Mouse (Mus musculus) hindbrain, embryonic 10.5 days (tissue): ENCODE measurements around the gene Tomm20. TPM values are rescaled to one million over a fixed set of nuclear protein-coding genes. Genes with fewer than 3 reads are reported as not detected.

Experiments
- DNase-seq: peaks from one replicate; pipeline ENCODE4 v3.0.0-alpha.2; 2017; ENCODE audit warnings: low spot score
- H3K27ac ChIP-seq: fragments of 300-500 bp; sonication (generic); 2 replicates; pipeline ENCODE4 v1.5.1; 2016; ENCODE audit warnings: mild to moderate bottlenecking, moderate library complexity
- H3K27me3 ChIP-seq: fragments of 300-500 bp; sonication (generic); 2 replicates; pipeline ENCODE4 v1.6.1; 2016; ENCODE audit warnings: mild to moderate bottlenecking; ENCODE audit not compliant: poor library complexity, insufficient read depth, severe bottlenecking
- H3K36me3 ChIP-seq: fragments of 300-500 bp; sonication (generic); 2 replicates; pipeline ENCODE4 v1.6.1; 2016; ENCODE audit warnings: mild to moderate bottlenecking, moderate library complexity
- H3K4me1 ChIP-seq: fragments of 300-500 bp; sonication (generic); replicated peaks from 2 replicates; pipeline ENCODE4 v1.6.1; 2016; ENCODE audit warnings: mild to moderate bottlenecking
- H3K4me3 ChIP-seq: fragments of 300-500 bp; sonication (generic); 2 replicates; pipeline ENCODE4 v1.5.1; 2016; ENCODE audit warnings: mild to moderate bottlenecking, moderate library complexity
- H3K9me3 ChIP-seq: fragments of 300-500 bp; sonication (generic); 2 replicates; pipeline ENCODE4 v1.6.1; 2016; ENCODE audit warnings: mild to moderate bottlenecking, moderate library complexity
- WGBS: fragments of 180-500 bp; shearing (Covaris S2); methylation state at CpG from one replicate; pipeline ENCODE4 v1.1.7; 2016; 5-methylcytosine and 5-hydroxymethylcytosine counted together
- polyA plus RNA-seq: library from polyadenylated mRNA; unstranded; fragments of >200 nt; fragmentation: Nextera tagmentation; extraction: Ambion mirVana; gene quantifications from 2 replicates; pipeline ENCODE4 v1.2.1, GENCODE M21; 2016

Tomm20 gene
- polyA plus RNA-seq, 1 experiment from 2014 or later: 250 TPM

- DNase-seq: no peak
- peaks cover 16% of the 10 kb centered on the region for H3K4me1 ChIP-seq
- H3K27ac ChIP-seq: no peak overlapping the region
- H3K4me3 ChIP-seq: no peak overlapping the region
- H3K27me3 ChIP-seq: peaks cover 21% of the 10 kb centered on the region
- no peaks in the 10 kb centered on the region for H3K9me3 ChIP-seq
- 74% methylated on average over 9 of the region's 9 CpGs for WGBS
- peaks cover 6% of the 10 kb centered on the region for H3K36me3 ChIP-seq
These were observed 28.1 kb upstream of the Tomm20 start for GRCm38 (mm10) chr8:126973686-126974265.

GRCm38 (mm10) chr8:126972649-126973048 is 27.0 kb upstream of the Tomm20 start:
- no peak overlapping the region for H3K4me3 ChIP-seq
- 75% methylated on average over 2 of the region's 2 CpGs for WGBS

GRCm38 (mm10) chr8:126972102-126972501 is 26.5 kb upstream of the Tomm20 start:
- WGBS: 92% methylated on average over 2 of the region's 2 CpGs
- DNase-seq: no peak

More at GRCm38 (mm10) chr8:126972649-126973048, 27.0 kb upstream of the Tomm20 start:
- Histone ChIP-seq H3K27ac (no peak overlapping the region), H3K9me3 (no peaks in the 10 kb centered on the region), H3K27me3 (peaks cover 13% of the 10 kb centered on the region), H3K4me1 (peaks cover 16% of the 10 kb centered on the region), H3K36me3 (peaks cover 17% of the 10 kb centered on the region)
- no peak for DNase-seq

GRCm38 (mm10) chr8:126971314-126971664 is 25.6 kb upstream of the Tomm20 start:
- Histone ChIP-seq H3K9me3 (no peaks in the 10 kb centered on the region), H3K27me3 (0 out of 2 replicates have a peak, but pooled peaks cover 2% of the 10 kb centered on the region), H3K27ac (peak overlapping the region; percentile 86), H3K4me3 (peak overlapping the region; percentile 91), H3K4me1 (peaks cover 16% of the 10 kb centered on the region), H3K36me3 (peaks cover 31% of the 10 kb centered on the region)
- WGBS: 15% methylated on average over 13 of the region's 13 CpGs
- no peak for DNase-seq

More at GRCm38 (mm10) chr8:126972102-126972501, 26.5 kb upstream of the Tomm20 start:
- Histone ChIP-seq H3K4me3 (no peak overlapping the region), H3K36me3 (peaks cover 23% of the 10 kb centered on the region), H3K27ac (no peak overlapping the region), H3K4me1 (peaks cover 16% of the 10 kb centered on the region), H3K9me3 (no peaks in the 10 kb centered on the region), H3K27me3 (peaks cover 8% of the 10 kb centered on the region; the same call in 1 of the 2 replicates)

GRCm38 (mm10) chr8:126970579-126971313 is 25.1 kb upstream of the Tomm20 start, which contains the start of gene Rbm34:
Gene Rbm34 (minus strand): TSS chr8:126971071.
- Histone ChIP-seq H3K4me1 (peaks cover 16% of the 10 kb centered on the region), H3K27me3 (no peaks in the 10 kb centered on the region), H3K36me3 (peaks cover 36% of the 10 kb centered on the region), H3K27ac (peak within 1 kb of the TSS; percentile 86), H3K9me3 (no peaks in the 10 kb centered on the region), H3K4me3 (peak within 1 kb of the TSS; percentile 91)
- WGBS: under 1% methylated on average over 50 of the region's 50 CpGs
- DNase-seq: peak; percentile 93

GRCm38 (mm10) chr8:126969546-126969945 is 23.9 kb upstream of the Tomm20 start:
- H3K4me1 ChIP-seq: peaks cover 16% of the 10 kb centered on the region
- H3K27me3 ChIP-seq: no peaks in the 10 kb centered on the region
- no peak overlapping the region for H3K27ac ChIP-seq
- no peak for DNase-seq
- no peak overlapping the region; the same call in 1 of the 2 replicates for H3K4me3 ChIP-seq
- peaks cover 48% of the 10 kb centered on the region for H3K36me3 ChIP-seq
- 93% methylated on average over 1 of the region's 1 CpGs for WGBS
- no peaks in the 10 kb centered on the region for H3K9me3 ChIP-seq

- Histone ChIP-seq H3K9me3 (no peaks in the 10 kb centered on the region), H3K27me3 (no peaks in the 10 kb centered on the region), H3K4me1 (peaks cover 16% of the 10 kb centered on the region), H3K27ac (no peak overlapping the region), H3K36me3 (peaks cover 62% of the 10 kb centered on the region), H3K4me3 (no peak overlapping the region)
- WGBS: 94% methylated on average over 6 of the region's 6 CpGs
- DNase-seq: no peak
These were observed 22.5 kb upstream of the Tomm20 start for GRCm38 (mm10) chr8:126968107-126968506.

GRCm38 (mm10) chr8:126965246-126965645 is 19.6 kb upstream of the Tomm20 start:
- WGBS: 88% methylated on average over 6 of the region's 6 CpGs
- Histone ChIP-seq H3K9me3 (no peaks in the 10 kb centered on the region), H3K4me1 (peaks cover 8% of the 10 kb centered on the region), H3K27me3 (no peaks in the 10 kb centered on the region), H3K27ac (no peak overlapping the region), H3K36me3 (peaks cover 91% of the 10 kb centered on the region), H3K4me3 (no peak overlapping the region)
- no peak for DNase-seq

- Histone ChIP-seq H3K27me3 (no peaks in the 10 kb centered on the region), H3K4me3 (no peak overlapping the region), H3K9me3 (no peaks in the 10 kb centered on the region), H3K27ac (no peak overlapping the region), H3K4me1 (no peaks in the 10 kb centered on the region), H3K36me3 (peaks cover 99% of the 10 kb centered on the region)
- no peak for DNase-seq
- 89% methylated on average over 1 of the region's 1 CpGs for WGBS
These were observed 17.2 kb upstream of the Tomm20 start for GRCm38 (mm10) chr8:126962871-126963270.

GRCm38 (mm10) chr8:126961516-126961915 is 15.9 kb upstream of the Tomm20 start:
- Histone ChIP-seq H3K36me3 (peaks cover 99% of the 10 kb centered on the region), H3K27ac (no peak overlapping the region), H3K4me3 (no peak overlapping the region), H3K27me3 (no peaks in the 10 kb centered on the region), H3K9me3 (no peaks in the 10 kb centered on the region), H3K4me1 (no peaks in the 10 kb centered on the region)
- no peak for DNase-seq
- 95% methylated on average over 3 of the region's 3 CpGs for WGBS

GRCm38 (mm10) chr8:126951900-126952636 is 6.4 kb upstream of the Tomm20 start:
- Histone ChIP-seq H3K9me3 (no peaks in the 10 kb centered on the region), H3K27me3 (no peaks in the 10 kb centered on the region), H3K36me3 (peaks cover 92% of the 10 kb centered on the region), H3K4me3 (no peak overlapping the region), H3K4me1 (no peaks in the 10 kb centered on the region), H3K27ac (no peak overlapping the region)
- WGBS: 91% methylated on average over 11 of the region's 11 CpGs
- no peak for DNase-seq

- no peak overlapping the region for H3K27ac ChIP-seq
- H3K4me1 ChIP-seq: peaks cover 10% of the 10 kb centered on the region
- H3K9me3 ChIP-seq: no peaks in the 10 kb centered on the region
- peaks cover 69% of the 10 kb centered on the region for H3K36me3 ChIP-seq
- no peaks in the 10 kb centered on the region for H3K27me3 ChIP-seq
- no peak for DNase-seq
- 79% methylated on average over 2 of the region's 2 CpGs for WGBS
- no peak overlapping the region for H3K4me3 ChIP-seq
These were observed 3.9 kb upstream of the Tomm20 start for GRCm38 (mm10) chr8:126949527-126949926.

GRCm38 (mm10) chr8:126946444-126946843 is 800 bp upstream of the Tomm20 start:
- Histone ChIP-seq H3K4me3 (peak overlapping the region; percentile 87; the same call in 1 of the 2 replicates), H3K9me3 (no peaks in the 10 kb centered on the region), H3K4me1 (peaks cover 24% of the 10 kb centered on the region), H3K27me3 (no peaks in the 10 kb centered on the region), H3K36me3 (peaks cover 47% of the 10 kb centered on the region), H3K27ac (no peak overlapping the region)
- WGBS: 87% methylated on average over 7 of the region's 7 CpGs
- DNase-seq: no peak
